Mouse (Mus musculus) forebrain, embryonic 12.5 days (tissue): ENCODE data around the gene Plp1. TPM values are rescaled to one million over a fixed set of nuclear protein-coding genes. Genes with fewer than 3 reads are reported as not detected.

ENCODE experiments used
- ATAC-seq: fragments of 200-750 bp; cut with Nextera tagmentation; 2 replicates; pipeline ENCODE4 v1.8.0; 2017; ENCODE audit warnings: moderate TSS enrichment; ENCODE audit not compliant: low FRiP score
- H3K27ac ChIP-seq: fragments of 300-500 bp; sonication (generic); 2 replicates; pipeline ENCODE4 v1.5.1; 2016; ENCODE audit warnings: mild to moderate bottlenecking
- H3K27me3 ChIP-seq: fragments of 300-500 bp; sonication (generic); 2 replicates; pipeline ENCODE4 v1.6.1; 2016; ENCODE audit warnings: mild to moderate bottlenecking
- H3K36me3 ChIP-seq: fragments of 300-500 bp; sonication (generic); replicated peaks from 2 replicates; pipeline ENCODE4 v1.6.1; 2016; ENCODE audit warnings: mild to moderate bottlenecking
- H3K4me1 ChIP-seq: fragments of 300-500 bp; sonication (generic); 2 replicates; pipeline ENCODE4 v1.6.1; 2016
- H3K4me2 ChIP-seq: fragments of 300-500 bp; sonication (generic); 2 replicates; pipeline ENCODE4 v1.6.1; 2016; ENCODE audit warnings: mild to moderate bottlenecking, moderate library complexity
- H3K4me3 ChIP-seq: fragments of 300-500 bp; sonication (generic); replicated peaks from 2 replicates; pipeline ENCODE4 v1.5.1; 2016; ENCODE audit warnings: mild to moderate bottlenecking
- H3K9ac ChIP-seq: fragments of 300-500 bp; sonication (generic); 2 replicates; pipeline ENCODE4 v1.6.1; 2016; ENCODE audit warnings: mild to moderate bottlenecking
- H3K9me3 ChIP-seq: fragments of 300-500 bp; sonication (generic); 2 replicates; pipeline ENCODE4 v1.6.1; 2016
- WGBS: fragments of 180-500 bp; shearing (Covaris S2); methylation state at CpG from one replicate; pipeline ENCODE4 v1.1.7; 2016; 5-methylcytosine and 5-hydroxymethylcytosine counted together
- polyA plus RNA-seq: library from polyadenylated mRNA; unstranded; fragments of >200 nt; fragmentation: Nextera tagmentation; extraction: Ambion mirVana; gene quantifications from 2 replicates; pipeline ENCODE4 v1.2.1, GENCODE M21; 2016

Plp1 gene
- polyA plus RNA-seq: 9.2 and 9.5 TPM in 2 replicates

GRCm38 (mm10) chrX:136822371-136822770 is at the start of gene Plp1:
Gene Plp1 (plus strand): TSS chrX:136822671.
- Histone ChIP-seq H3K36me3 (no peaks in the 10 kb centered on the region), H3K4me1 (no peaks in the 10 kb centered on the region), H3K27ac (no peak within 1 kb of the TSS), H3K9me3 (no peaks in the 10 kb centered on the region), H3K9ac (no peak within 1 kb of the TSS), H3K4me3 (no peak within 1 kb of the TSS), H3K4me2 (no peak within 1 kb of the TSS), H3K27me3 (peaks cover 8% of the 10 kb centered on the region; the same call in 1 of the 2 replicates)
- WGBS: 13% methylated on average over 1 of the region's 1 CpGs
- ATAC-seq: no peak

GRCm38 (mm10) chrX:136773035-136773434 is 49.4 kb upstream of the Plp1 start:
- WGBS: 76% methylated on average over 1 of the region's 1 CpGs
- Histone ChIP-seq H3K4me2 (no peak overlapping the region), H3K27ac (no peak overlapping the region), H3K4me1 (no peaks in the 10 kb centered on the region), H3K36me3 (no peaks in the 10 kb centered on the region), H3K9ac (no peak overlapping the region), H3K9me3 (no peaks in the 10 kb centered on the region), H3K27me3 (peaks cover 8% of the 10 kb centered on the region; the same call in 1 of the 2 replicates), H3K4me3 (no peak overlapping the region)
- no peak for ATAC-seq

GRCm38 (mm10) chrX:136778046-136778445 is 44.4 kb upstream of the Plp1 start:
- Histone ChIP-seq H3K27ac (no peak overlapping the region), H3K27me3 (peaks cover 22% of the 10 kb centered on the region; the same call in 1 of the 2 replicates), H3K36me3 (no peaks in the 10 kb centered on the region), H3K4me1 (no peaks in the 10 kb centered on the region), H3K4me3 (no peak overlapping the region), H3K9me3 (no peaks in the 10 kb centered on the region), H3K4me2 (no peak overlapping the region), H3K9ac (no peak overlapping the region)
- ATAC-seq: no peak
- 81% methylated on average over 3 of the region's 3 CpGs for whole genome bisulfite sequencing

- H3K4me3 ChIP-seq: no peak overlapping the region
- no peak overlapping the region for H3K27ac ChIP-seq
- H3K36me3 ChIP-seq: no peaks in the 10 kb centered on the region
- peaks cover 26% of the 10 kb centered on the region for H3K27me3 ChIP-seq
- ATAC-seq: no peak
- no peak overlapping the region for H3K9ac ChIP-seq
- no peaks in the 10 kb centered on the region for H3K4me1 ChIP-seq
- no peak overlapping the region for H3K4me2 ChIP-seq
- whole genome bisulfite sequencing: 61% methylated on average over 2 of the region's 2 CpGs
- H3K9me3 ChIP-seq: no peaks in the 10 kb centered on the region
Measured at GRCm38 (mm10) chrX:136779262-136779661, 43.2 kb upstream of the Plp1 start.

GRCm38 (mm10) chrX:136780041-136780440 is 42.4 kb upstream of the Plp1 start, which contains the start of gene Glra4:
Gene Glra4 (minus strand): TSS chrX:136780141.
- Histone ChIP-seq H3K27me3 (peaks cover 24% of the 10 kb centered on the region), H3K9ac (no peak within 1 kb of the TSS), H3K4me1 (no peaks in the 10 kb centered on the region), H3K27ac (no peak within 1 kb of the TSS), H3K9me3 (no peaks in the 10 kb centered on the region), H3K4me2 (no peak within 1 kb of the TSS), H3K4me3 (no peak within 1 kb of the TSS), H3K36me3 (no peaks in the 10 kb centered on the region)
- WGBS: 90% methylated on average over 3 of the region's 3 CpGs
- no peak for ATAC-seq

- no peak overlapping the region for H3K4me2 ChIP-seq
- no peak overlapping the region for H3K9ac ChIP-seq
- no peaks in the 10 kb centered on the region for H3K9me3 ChIP-seq
- H3K27ac ChIP-seq: no peak overlapping the region
- H3K4me1 ChIP-seq: no peaks in the 10 kb centered on the region
- H3K27me3 ChIP-seq: peaks cover 7% of the 10 kb centered on the region; the same call in 1 of the 2 replicates
- no peak overlapping the region for H3K4me3 ChIP-seq
- no peak for ATAC-seq
- 81% methylated on average over 4 of the region's 4 CpGs for WGBS
- no peaks in the 10 kb centered on the region for H3K36me3 ChIP-seq
Measured at GRCm38 (mm10) chrX:136789446-136789845, 33.0 kb upstream of the Plp1 start.

- no peak overlapping the region for H3K9ac ChIP-seq
- no peaks in the 10 kb centered on the region for H3K9me3 ChIP-seq
- H3K27ac ChIP-seq: no peak overlapping the region
- WGBS: 22% methylated on average over 2 of the region's 2 CpGs
- H3K4me1 ChIP-seq: peaks cover 7% of the 10 kb centered on the region
- H3K4me3 ChIP-seq: no peak overlapping the region
- H3K4me2 ChIP-seq: no peak overlapping the region
- H3K27me3 ChIP-seq: peaks cover 2% of the 10 kb centered on the region; the same call in 1 of the 2 replicates
- no peak for ATAC-seq
- H3K36me3 ChIP-seq: no peaks in the 10 kb centered on the region
Measured at GRCm38 (mm10) chrX:136797223-136797622, 25.2 kb upstream of the Plp1 start.

GRCm38 (mm10) chrX:136819752-136820151 is 2.7 kb upstream of the Plp1 start:
- H3K4me2 ChIP-seq: no peak overlapping the region
- H3K9me3 ChIP-seq: no peaks in the 10 kb centered on the region
- no peaks in the 10 kb centered on the region for H3K36me3 ChIP-seq
- no peak overlapping the region for H3K27ac ChIP-seq
- 87% methylated on average over 6 of the region's 6 CpGs for WGBS
- ATAC-seq: no peak
- H3K27me3 ChIP-seq: peaks cover 8% of the 10 kb centered on the region; the same call in 1 of the 2 replicates
- no peaks in the 10 kb centered on the region for H3K4me1 ChIP-seq
- H3K9ac ChIP-seq: no peak overlapping the region
- no peak overlapping the region for H3K4me3 ChIP-seq

- no peak overlapping the region for H3K4me3 ChIP-seq
- no peaks in the 10 kb centered on the region for H3K9me3 ChIP-seq
- no peak overlapping the region for H3K27ac ChIP-seq
- no peaks in the 10 kb centered on the region for H3K36me3 ChIP-seq
- no peaks in the 10 kb centered on the region for H3K4me1 ChIP-seq
- no peak overlapping the region for H3K4me2 ChIP-seq
- WGBS: 7% methylated on average over 1 of the region's 1 CpGs
- ATAC-seq: peak; percentile 67; the same call in 1 of the 2 replicates
- no peak overlapping the region for H3K9ac ChIP-seq
- peaks cover 8% of the 10 kb centered on the region; the same call in 1 of the 2 replicates for H3K27me3 ChIP-seq
Measured at GRCm38 (mm10) chrX:136820250-136820649, 2.2 kb upstream of the Plp1 start.

GRCm38 (mm10) chrX:136825016-136825415 is 2.5 kb downstream of the Plp1 start:
- no peak for ATAC-seq
- Histone ChIP-seq H3K27me3 (peaks cover 3% of the 10 kb centered on the region; the same call in 1 of the 2 replicates), H3K9ac (no peak overlapping the region), H3K27ac (0 out of 2 replicates have a peak overlapping the region, but pooled peaks have one; percentile 31), H3K4me2 (no peak overlapping the region), H3K4me1 (no peaks in the 10 kb centered on the region), H3K9me3 (no peaks in the 10 kb centered on the region), H3K36me3 (no peaks in the 10 kb centered on the region), H3K4me3 (no peak overlapping the region)
- WGBS: 70% methylated on average over 4 of the region's 4 CpGs

- no peak for ATAC-seq
- Histone ChIP-seq H3K27me3 (peaks cover 8% of the 10 kb centered on the region; the same call in 1 of the 2 replicates), H3K27ac (no peak overlapping the region), H3K4me2 (no peak overlapping the region), H3K4me1 (no peaks in the 10 kb centered on the region), H3K4me3 (no peak overlapping the region), H3K36me3 (no peaks in the 10 kb centered on the region; the same call in 1 of the 2 replicates), H3K9ac (no peak overlapping the region), H3K9me3 (no peaks in the 10 kb centered on the region)
Measured at GRCm38 (mm10) chrX:136828610-136829009, 6.1 kb downstream of the Plp1 start.

GRCm38 (mm10) chrX:136850300-136850699 is 27.8 kb downstream of the Plp1 start:
- 32% methylated on average over 3 of the region's 3 CpGs for WGBS
- Histone ChIP-seq H3K4me2 (no peak overlapping the region), H3K9me3 (no peaks in the 10 kb centered on the region), H3K4me1 (no peaks in the 10 kb centered on the region), H3K27ac (no peak overlapping the region), H3K27me3 (no peaks in the 10 kb centered on the region), H3K4me3 (no peak overlapping the region), H3K36me3 (no peaks in the 10 kb centered on the region), H3K9ac (no peak overlapping the region)
- no peak for ATAC-seq
